Mouse (Mus musculus) A20 (cell line): Measurements from ENCODE around the gene Pcf11.

ENCODE experiments used
- DNase-seq: peaks from one replicate; pipeline ENCODE4 v3.0.0-alpha.2; 2011; ENCODE audit warnings: low read depth, low spot score

The Pcf11 gene

GRCm38 (mm10) chr7:92669507-92670471 lies at the start of gene Pcf11:
Gene Pcf11, minus strand, starts transcription at chr7:92669934.
- peak; percentile 99 for DNase-seq

GRCm38 (mm10) chr7:92715055-92715454 lies 45.3 kb upstream of the Pcf11 start:
- no peak for DNase-seq

- no peak for DNase-seq
These were observed 41.9 kb upstream of the Pcf11 start for GRCm38 (mm10) chr7:92711593-92711992.

- no peak for DNase-seq
These were observed 39.8 kb upstream of the Pcf11 start for GRCm38 (mm10) chr7:92709573-92709972.

DNA sequence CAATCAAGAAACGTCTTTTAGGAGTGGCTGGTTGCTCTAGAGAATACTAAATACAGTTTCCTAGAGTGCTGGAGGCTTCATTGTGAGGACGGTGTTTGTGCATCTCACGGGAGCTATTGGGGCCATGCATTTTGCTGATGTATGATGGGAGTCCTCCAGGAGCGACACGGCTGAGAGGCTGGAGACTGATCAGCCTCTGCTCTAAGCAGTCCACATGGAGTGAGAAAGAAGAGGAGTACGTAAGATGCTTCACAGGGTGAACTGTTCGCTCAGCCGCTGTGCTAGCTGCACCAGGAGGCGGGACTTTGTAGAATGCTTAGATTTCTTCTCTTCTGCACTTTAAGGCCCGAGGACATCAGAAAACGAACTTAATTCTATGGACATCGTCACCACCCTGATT lies 37.0 kb upstream of the Pcf11 start:
- no peak for DNase-seq

GRCm38 (mm10) chr7:92705534-92705933 lies 35.8 kb upstream of the Pcf11 start:
- DNase-seq = no peak

DNA sequence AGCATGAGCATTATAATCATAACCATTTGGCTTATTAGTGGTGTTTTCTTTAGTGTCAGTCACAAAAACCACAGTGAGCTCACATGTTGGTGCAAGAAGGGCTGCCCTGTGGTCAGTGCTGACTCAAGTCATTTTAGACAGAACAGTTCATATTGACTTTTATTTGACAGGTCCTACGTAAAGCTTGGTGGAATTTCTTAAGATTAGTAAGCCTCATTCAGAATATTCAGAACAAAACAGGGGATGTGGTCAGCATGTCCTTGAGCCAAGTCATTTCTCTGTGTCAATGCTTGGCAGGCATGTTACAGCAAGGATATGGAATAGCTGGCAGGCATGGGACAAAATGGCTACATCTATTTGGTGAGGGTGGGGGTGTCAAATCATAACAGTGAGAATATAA lies 33.9 kb upstream of the Pcf11 start:
- DNase-seq = no peak

GRCm38 (mm10) chr7:92698770-92699169 lies 29.0 kb upstream of the Pcf11 start:
- no peak for DNase-seq

DNA sequence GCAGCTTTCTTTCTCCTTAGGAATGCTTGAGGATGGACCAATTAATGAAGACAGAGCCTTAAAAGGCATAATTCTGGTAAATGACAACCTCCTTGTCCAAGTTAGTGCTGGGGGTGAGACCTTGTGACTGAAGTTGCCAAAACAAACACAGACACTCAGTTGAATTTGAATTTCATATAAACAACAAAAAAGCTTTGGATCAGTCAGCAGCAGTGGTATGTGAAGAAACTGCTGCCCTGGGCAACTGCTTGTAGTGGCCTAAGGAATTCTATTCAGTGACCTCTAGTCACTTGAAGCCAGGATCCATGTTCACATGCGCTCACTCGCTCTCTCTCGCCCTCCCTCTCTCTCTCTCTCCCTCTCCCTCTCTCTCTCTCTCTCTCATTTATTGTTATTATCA lies 26.7 kb upstream of the Pcf11 start:
- no peak for DNase-seq

- no peak for DNase-seq
These were observed 19.4 kb upstream of the Pcf11 start for GRCm38 (mm10) chr7:92689101-92689500.

GRCm38 (mm10) chr7:92688299-92688669 lies 18.6 kb upstream of the Pcf11 start:
- DNase-seq = no peak

DNA sequence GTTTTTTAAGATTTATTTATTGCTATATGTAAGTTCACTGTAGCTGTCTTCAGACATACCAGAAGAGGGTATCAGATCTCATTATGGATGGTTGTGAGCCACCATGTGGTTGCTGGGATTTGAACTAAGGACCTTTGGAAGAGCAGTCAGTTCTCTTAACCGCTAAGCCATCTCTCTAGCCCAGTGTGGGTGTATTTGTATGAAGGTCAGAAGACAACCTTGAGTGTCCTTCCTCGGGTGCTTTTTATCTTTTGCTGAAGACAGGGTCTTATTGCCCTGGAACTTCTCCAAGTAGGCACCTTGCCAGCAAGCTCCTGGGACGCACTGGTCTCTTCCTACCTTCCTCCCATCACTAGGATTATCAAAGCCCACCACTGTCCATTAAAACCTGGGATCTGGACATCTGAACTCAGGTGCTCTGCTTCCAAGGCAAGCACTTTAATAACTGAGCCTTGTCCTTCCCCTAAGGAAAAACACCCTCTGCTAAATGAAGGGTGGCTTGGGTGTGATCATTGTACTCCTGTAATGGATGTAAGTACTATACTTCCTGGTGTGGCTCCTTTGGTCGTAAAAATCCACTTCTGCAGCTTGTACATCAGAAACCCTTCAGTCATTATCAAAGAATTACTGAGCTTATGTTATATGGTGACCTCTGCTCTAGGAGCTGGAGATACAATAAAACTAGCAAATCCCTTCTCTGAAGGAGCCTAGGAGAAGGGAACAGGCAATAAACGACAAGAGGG lies 18.0 kb upstream of the Pcf11 start:
- DNase-seq = no peak

DNA sequence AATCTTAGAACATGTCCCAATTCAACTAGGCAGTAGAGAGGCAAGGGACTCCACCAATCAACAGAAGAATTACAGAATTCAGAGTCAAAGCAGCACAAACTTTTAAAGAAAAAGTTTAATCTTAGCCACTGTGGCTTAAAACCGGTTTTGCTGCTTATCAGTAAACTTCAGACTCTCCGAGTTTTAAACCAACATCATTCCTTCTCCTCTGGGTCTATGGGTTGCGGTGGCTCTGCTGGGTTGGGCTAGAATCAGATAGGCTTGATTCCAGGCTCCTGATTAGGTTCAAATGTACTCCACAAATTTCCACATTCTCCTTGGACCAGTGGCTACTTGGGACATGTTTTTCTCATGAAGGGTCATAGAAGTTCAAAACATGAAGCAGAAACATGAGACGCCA lies 7.6 kb upstream of the Pcf11 start:
- DNase-seq = no peak

DNA sequence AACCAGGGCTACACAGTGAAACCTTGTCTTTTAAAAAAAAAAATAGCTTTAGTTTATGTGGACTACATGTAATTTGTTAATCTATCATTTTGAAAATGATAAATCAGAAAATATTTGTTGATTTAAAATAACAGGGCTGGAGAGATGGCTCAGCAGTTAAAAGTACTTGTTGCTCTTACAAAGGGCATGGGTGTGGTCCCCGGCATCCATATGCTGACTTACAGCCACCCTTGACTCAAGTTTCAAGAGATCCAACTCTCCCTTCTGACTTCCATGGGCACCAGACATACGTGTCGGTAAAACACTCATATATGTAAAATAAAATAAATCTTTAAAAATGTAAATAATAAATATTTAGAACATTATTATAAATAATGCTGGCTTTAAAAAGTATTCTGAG lies 5.4 kb upstream of the Pcf11 start:
- no peak for DNase-seq

DNA sequence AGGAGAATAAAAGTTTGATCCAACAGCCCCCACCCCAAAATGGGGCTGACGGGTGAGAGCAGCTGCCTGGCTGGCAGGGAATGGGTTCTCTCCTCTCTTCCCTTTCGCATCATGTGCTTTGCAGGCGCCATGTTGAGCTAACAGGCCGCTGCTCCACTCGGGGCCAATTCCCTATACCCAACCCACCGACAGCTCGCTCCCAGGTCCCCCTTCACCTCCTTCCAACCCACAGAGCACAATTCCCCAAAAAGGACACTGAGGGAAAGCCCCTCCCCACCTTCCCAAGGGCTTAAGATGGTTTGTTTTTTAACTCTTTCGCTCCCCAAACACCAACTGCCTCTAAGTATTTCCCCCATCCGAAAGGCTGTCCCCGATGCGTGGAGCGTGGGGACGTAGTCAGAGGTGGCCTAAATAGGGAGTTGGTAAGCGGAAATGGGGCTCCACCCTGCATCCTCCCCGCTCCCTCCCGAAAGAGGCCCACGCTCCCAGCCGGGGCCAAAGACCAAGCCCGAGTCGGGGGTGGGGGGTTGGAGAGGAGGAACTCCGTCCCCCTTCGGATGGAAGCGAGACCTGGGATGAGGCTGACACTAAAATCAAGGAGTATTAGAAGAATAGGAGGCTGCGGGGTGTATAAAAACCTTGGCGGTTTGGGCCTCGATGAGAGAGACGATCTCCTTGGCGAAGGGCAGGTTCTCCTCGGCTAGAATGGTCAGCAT lies 785 bp downstream of the Pcf11 start:
- peak; percentile 69 for DNase-seq

GRCm38 (mm10) chr7:92666274-92666820 lies 3.4 kb downstream of the Pcf11 start:
- no peak for DNase-seq

DNA sequence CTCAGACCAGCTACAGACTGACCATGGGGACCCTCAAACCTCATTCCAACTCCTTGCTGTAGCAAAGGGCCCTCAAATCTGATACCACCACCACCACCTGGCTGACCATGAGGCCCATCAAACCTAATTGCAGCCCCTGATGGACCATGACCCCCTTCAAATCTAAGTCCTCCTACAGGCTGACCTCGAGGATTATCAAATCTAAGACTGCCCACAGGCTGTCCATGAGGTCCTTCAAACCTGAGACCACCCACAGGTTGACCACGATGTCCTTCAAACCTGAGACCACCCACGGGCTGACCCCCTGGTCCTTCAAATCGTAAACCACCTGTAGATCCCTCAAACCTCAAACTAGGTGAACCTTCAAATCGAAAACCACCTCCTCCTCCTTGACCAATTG lies 11.7 kb downstream of the Pcf11 start:
- DNase-seq = no peak

- no peak for DNase-seq
These were observed 13.3 kb downstream of the Pcf11 start for GRCm38 (mm10) chr7:92656386-92656785.

GRCm38 (mm10) chr7:92653329-92653728 lies 16.4 kb downstream of the Pcf11 start:
- no peak for DNase-seq

- DNase-seq = no peak
These were observed 21.9 kb downstream of the Pcf11 start for GRCm38 (mm10) chr7:92647790-92648189.

DNA sequence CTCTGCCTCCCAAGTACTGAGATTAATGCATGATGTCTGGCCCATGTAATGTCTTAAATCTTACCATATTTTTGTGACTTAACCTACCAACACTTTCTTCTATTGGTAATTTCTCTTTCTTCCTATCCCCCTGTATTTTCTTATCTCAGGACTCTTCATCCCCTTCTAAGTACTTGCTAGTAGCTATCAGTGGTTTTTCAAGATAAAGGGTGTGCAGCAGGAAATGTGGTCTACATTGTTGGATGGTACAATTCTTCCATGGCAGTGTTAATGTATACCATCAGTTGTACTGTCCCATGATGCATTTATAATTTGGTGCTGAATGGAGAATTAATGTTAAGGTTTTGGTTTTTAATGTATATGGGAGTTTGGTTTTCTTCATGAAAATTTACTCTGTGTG lies 27.4 kb downstream of the Pcf11 start:
- no peak for DNase-seq

DNA sequence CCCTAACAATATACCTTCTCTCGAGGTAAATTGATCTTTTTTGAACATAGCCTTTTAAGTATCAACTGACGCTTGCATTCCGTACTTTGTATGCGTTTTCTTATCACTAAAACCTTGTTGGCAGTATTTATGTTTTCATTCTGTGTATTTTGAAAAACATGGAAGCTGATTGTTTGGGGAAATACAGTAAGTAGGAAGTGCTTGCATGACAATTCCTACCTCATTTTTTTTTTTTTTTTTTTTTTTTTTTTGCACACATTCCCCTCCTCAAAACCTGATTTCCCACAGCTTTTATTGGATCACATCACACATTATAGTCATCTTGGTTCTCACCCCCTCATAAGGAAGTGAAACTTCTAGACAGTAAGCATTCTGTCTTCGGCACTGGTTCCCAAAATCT lies 31.7 kb downstream of the Pcf11 start:
- DNase-seq = peak; percentile 52
